Mouse (Mus musculus): ENCODE measurements around the gene Notch1. TPM values are rescaled to one million over a fixed set of nuclear protein-coding genes. Genes with fewer than 3 reads are reported as not detected.

The Notch1 gene
- polyA plus RNA-seq, 2 experiments, result 1.7 to 2.1 TPM

DNA sequence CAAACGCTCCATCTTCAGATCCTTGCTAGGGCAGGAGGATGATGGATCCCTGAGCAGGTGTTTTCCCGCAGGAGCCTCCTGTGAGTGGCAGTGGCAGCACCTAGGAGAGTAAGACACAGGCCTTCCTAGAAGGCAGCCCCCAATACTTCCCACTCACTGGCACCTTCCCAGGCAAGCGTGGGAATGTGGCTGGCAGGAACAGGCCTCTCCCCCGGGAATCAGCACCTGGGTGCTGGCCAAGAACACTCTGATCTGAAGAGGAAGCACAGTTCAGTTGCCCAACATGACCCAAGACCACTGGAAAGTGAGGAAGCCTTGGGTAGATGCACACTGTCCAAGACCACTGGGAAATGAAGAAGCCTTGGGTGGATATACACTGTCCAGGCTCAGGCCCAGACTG, 38.6 kb upstream of the Notch1 start:
- Histone ChIP-seq H3K4me3 (ENCODE audit: insufficient read depth in 1 of 2, low read depth in 2 of 2, low read length in 2 of 2) (no peak overlapping the region), H3K27ac (no peak overlapping the region), H3K4me2 (ENCODE audit: low read depth) (no peak overlapping the region), H3K9me3 (ENCODE audit: control insufficient read depth, low read length) (no peaks in the 10 kb centered on the region), H3K9ac (replicated peaks) (no peak overlapping the region), H3K4me1 (replicated peaks; ENCODE audit: control insufficient read depth in 2 of 2, insufficient read depth in 2 of 2, low read length in 1 of 2) (peaks cover 0 to 28% of the 10 kb centered on the region in 2 experiments; a peak in 2 of 4 replicates), H3K27me3 (ENCODE audit: control insufficient read depth, insufficient read depth, low read length) (no peaks in the 10 kb centered on the region), H3K36me3 (replicated peaks; ENCODE audit: control insufficient read depth, insufficient read depth, low read depth) (no peaks in the 10 kb centered on the region)
- WGBS (ENCODE audit: insufficient replicate concordance), result 59% methylated on average over 4 of the region's 4 CpGs
- ATAC-seq (ENCODE audit: insufficient read depth) (no peak), DNase-seq (ENCODE audit: low read depth in 3 of 3, low spot score in 3 of 3) (no peak)
- TF ChIP-seq CTCF (IDR thresholded peaks at IDR 0.05; ENCODE audit: low read depth), result no peak
- no peak for TF ChIP-seq EP300 (IDR thresholded peaks at IDR 0.05; ENCODE audit: low read depth)

DNA sequence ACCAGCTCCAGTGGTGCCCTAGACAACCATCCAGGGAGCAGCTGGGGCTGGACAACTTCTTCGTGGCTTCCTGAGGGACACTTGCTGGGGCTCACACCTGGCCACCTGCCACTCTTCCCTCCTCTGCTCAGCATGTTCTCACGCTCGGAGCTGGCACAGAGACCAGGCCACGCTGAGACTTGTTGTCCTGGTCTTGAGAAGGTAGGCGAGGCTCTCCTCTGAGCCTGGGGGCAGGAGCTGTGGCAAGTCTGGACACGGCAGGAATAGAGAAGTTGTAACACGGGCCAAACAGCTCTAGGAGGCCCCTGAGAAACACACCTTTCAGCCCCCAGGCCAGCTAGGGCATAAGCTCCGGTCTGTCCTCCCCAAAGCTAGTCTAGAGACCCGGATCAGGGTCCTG, 37.4 kb upstream of the Notch1 start:
- no peak overlapping the region for H3K9ac ChIP-seq (replicated peaks)
- WGBS (ENCODE audit: insufficient replicate concordance), result 56% methylated on average over 9 of the region's 9 CpGs
- no peaks in the 10 kb centered on the region for H3K36me3 ChIP-seq (replicated peaks; ENCODE audit: control insufficient read depth, insufficient read depth, low read depth)
- no peak overlapping the region for H3K27ac ChIP-seq
- H3K4me2 ChIP-seq (ENCODE audit: low read depth), result no peak overlapping the region
- ATAC-seq (ENCODE audit: insufficient read depth) (no peak), DNase-seq (ENCODE audit: low read depth in 3 of 3, low spot score in 3 of 3) (no peak)
- TF ChIP-seq CTCF (IDR thresholded peaks at IDR 0.05; ENCODE audit: low read depth), result no peak
- TF ChIP-seq EP300 (IDR thresholded peaks at IDR 0.05; ENCODE audit: low read depth), result no peak
- H3K9me3 ChIP-seq (ENCODE audit: control insufficient read depth, low read length), result no peaks in the 10 kb centered on the region
- no peak overlapping the region for H3K4me3 ChIP-seq (ENCODE audit: insufficient read depth in 1 of 2, low read depth in 2 of 2, low read length in 2 of 2)
- H3K4me1 ChIP-seq (replicated peaks; ENCODE audit: control insufficient read depth in 2 of 2, insufficient read depth in 2 of 2, low read length in 1 of 2), result peaks cover 2 to 36% of the 10 kb centered on the region in 2 experiments; a peak in 3 of 4 replicates
- H3K27me3 ChIP-seq (ENCODE audit: control insufficient read depth, insufficient read depth, low read length), result no peaks in the 10 kb centered on the region

DNA sequence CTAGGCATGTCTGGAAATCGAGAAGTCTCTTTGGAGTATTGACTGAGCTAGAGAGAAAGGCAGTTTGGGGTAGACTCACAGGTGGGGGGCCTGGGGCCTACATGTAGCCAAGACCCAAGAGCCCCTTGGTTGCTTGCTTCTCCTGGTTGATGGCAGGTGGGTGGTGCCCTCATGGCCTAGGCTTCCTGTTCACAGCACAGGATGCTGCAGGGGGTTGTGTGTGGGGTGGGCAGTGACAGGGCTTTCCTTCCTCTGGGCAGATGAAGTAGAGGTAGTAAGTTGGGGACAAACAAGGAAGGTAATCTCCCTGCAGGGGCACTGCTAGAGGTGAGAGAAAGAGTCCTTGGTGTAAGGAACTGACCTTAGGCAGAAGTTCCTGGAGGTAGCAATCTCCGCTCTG, 35.6 kb upstream of the Notch1 start:
- Histone ChIP-seq H3K4me3 (ENCODE audit: insufficient read depth in 1 of 2, low read depth in 2 of 2, low read length in 2 of 2) (no peak overlapping the region), H3K27me3 (ENCODE audit: control insufficient read depth, insufficient read depth, low read length) (no peaks in the 10 kb centered on the region), H3K27ac (no peak overlapping the region), H3K36me3 (replicated peaks; ENCODE audit: control insufficient read depth, insufficient read depth, low read depth) (no peaks in the 10 kb centered on the region), H3K4me1 (replicated peaks; ENCODE audit: control insufficient read depth in 2 of 2, insufficient read depth in 2 of 2, low read length in 1 of 2) (peaks cover 2 to 33% of the 10 kb centered on the region in 2 experiments; a peak in 3 of 4 replicates), H3K4me2 (ENCODE audit: low read depth) (no peak overlapping the region), H3K9ac (replicated peaks) (no peak overlapping the region), H3K9me3 (ENCODE audit: control insufficient read depth, low read length) (no peaks in the 10 kb centered on the region)
- TF ChIP-seq CTCF (IDR thresholded peaks at IDR 0.05; ENCODE audit: low read depth) (no peak), EP300 (IDR thresholded peaks at IDR 0.05; ENCODE audit: low read depth) (no peak)
- DNase-seq (ENCODE audit: low read depth in 3 of 3, low spot score in 3 of 3) (no peak), ATAC-seq (ENCODE audit: insufficient read depth) (no peak)
- 59% methylated on average over 2 of the region's 2 CpGs for WGBS (ENCODE audit: insufficient replicate concordance)

DNA sequence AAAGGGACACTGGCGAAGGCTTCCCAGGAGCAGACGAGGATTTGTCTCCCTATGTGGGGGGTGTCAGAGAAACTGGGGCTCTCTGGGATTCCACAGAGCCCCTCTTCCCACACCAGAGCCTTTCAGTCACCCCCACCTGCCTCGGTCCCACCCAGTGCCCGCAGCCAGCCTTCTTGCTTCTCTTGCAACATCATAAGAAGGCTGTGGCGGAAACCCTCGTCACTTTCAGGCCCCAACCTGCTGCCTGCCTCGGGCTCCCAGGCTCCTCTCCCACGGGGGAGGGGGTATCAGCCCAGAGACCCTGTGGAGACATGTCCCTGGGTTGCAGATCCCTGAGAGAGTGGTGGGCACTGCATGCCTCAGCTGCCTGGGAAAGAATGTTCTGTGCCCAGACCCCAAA, 35.0 kb upstream of the Notch1 start:
- ATAC-seq (ENCODE audit: insufficient read depth) (no peak), DNase-seq (ENCODE audit: low read depth in 3 of 3, low spot score in 3 of 3) (no peak)
- 33% methylated on average over 8 of the region's 8 CpGs for WGBS (ENCODE audit: insufficient replicate concordance)
- H3K27me3 ChIP-seq (ENCODE audit: control insufficient read depth, insufficient read depth, low read length), result no peaks in the 10 kb centered on the region
- no peak overlapping the region for H3K4me2 ChIP-seq (ENCODE audit: low read depth)
- H3K9ac ChIP-seq (replicated peaks), result no peak overlapping the region
- peaks cover 2 to 30% of the 10 kb centered on the region in 2 experiments; a peak in 3 of 4 replicates for H3K4me1 ChIP-seq (replicated peaks; ENCODE audit: control insufficient read depth in 2 of 2, insufficient read depth in 2 of 2, low read length in 1 of 2)
- no peaks in the 10 kb centered on the region for H3K36me3 ChIP-seq (replicated peaks; ENCODE audit: control insufficient read depth, insufficient read depth, low read depth)
- no peaks in the 10 kb centered on the region for H3K9me3 ChIP-seq (ENCODE audit: control insufficient read depth, low read length)
- H3K4me3 ChIP-seq (ENCODE audit: insufficient read depth in 1 of 2, low read depth in 2 of 2, low read length in 2 of 2), result no peak overlapping the region
- TF ChIP-seq CTCF (IDR thresholded peaks at IDR 0.05; ENCODE audit: low read depth) (no peak), EP300 (IDR thresholded peaks at IDR 0.05; ENCODE audit: low read depth) (no peak)
- H3K27ac ChIP-seq, result no peak overlapping the region

DNA sequence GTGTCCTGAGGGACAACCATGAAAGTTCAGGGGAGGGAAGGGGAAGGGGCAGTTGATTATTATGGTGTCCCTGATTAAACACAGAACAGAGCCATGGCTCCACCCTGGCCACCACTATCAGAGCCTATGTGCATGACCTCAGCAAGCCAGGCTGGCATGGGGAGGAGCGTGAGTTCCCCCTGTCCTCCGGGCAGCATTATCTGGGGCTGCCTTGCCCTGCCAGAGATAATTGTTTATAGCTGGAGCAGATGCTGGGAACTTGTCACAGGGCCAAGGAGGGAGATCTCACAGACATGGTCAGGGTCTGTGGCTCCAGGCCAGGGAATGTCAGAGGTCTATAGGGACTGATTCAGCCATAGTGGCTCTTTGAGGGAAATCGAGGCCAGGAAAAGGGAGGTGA, 34.3 kb upstream of the Notch1 start:
- DNase-seq (ENCODE audit: low read depth in 3 of 3, low spot score in 3 of 3), result no peak
- Histone ChIP-seq H3K9me3 (ENCODE audit: control insufficient read depth, low read length) (no peaks in the 10 kb centered on the region), H3K27me3 (ENCODE audit: control insufficient read depth, insufficient read depth, low read length) (no peaks in the 10 kb centered on the region), H3K4me1 (replicated peaks; ENCODE audit: control insufficient read depth in 2 of 2, insufficient read depth in 2 of 2, low read length in 1 of 2) (peaks cover 2 to 26% of the 10 kb centered on the region in 2 experiments; a peak in 3 of 4 replicates), H3K4me2 (ENCODE audit: low read depth) (no peak overlapping the region), H3K27ac (no peak overlapping the region), H3K36me3 (replicated peaks; ENCODE audit: control insufficient read depth, insufficient read depth, low read depth) (no peaks in the 10 kb centered on the region), H3K9ac (replicated peaks) (no peak overlapping the region), H3K4me3 (ENCODE audit: insufficient read depth in 1 of 2, low read depth in 2 of 2, low read length in 2 of 2) (no peak overlapping the region)
- 41% methylated on average over 3 of the region's 3 CpGs for WGBS (ENCODE audit: insufficient replicate concordance)
- no peak for ATAC-seq (ENCODE audit: insufficient read depth)
- no peak for TF ChIP-seq CTCF (IDR thresholded peaks at IDR 0.05; ENCODE audit: low read depth)
- no peak for TF ChIP-seq EP300 (IDR thresholded peaks at IDR 0.05; ENCODE audit: low read depth)

Data from liver, embryonic 14.5 days (tissue).